Mouse (Mus musculus): Measurements from ENCODE around the gene Zmynd10. TPM values are rescaled to one million over a fixed set of nuclear protein-coding genes. Genes with fewer than 3 reads are reported as not detected.
"Not testable (repeated sequence)": the region's sequence is repeated elsewhere in the genome, so short reads cannot be mapped to it uniquely, and the experiment has no call there.

The Zmynd10 gene
- polyA plus RNA-seq, 1 experiment, result 0.43 TPM

GRCm38 (mm10) chr9:107570016-107570415 is 22.9 kb downstream of the Zmynd10 start:
- peak overlapping the region; percentile 51 for H3ac ChIP-seq (ENCODE audit: control insufficient read depth, insufficient read length, low read depth)
- H3K79me2 ChIP-seq (ENCODE audit: control insufficient read depth, insufficient read depth), result peaks cover 26% of the 10 kb centered on the region
- no peak for TF ChIP-seq MYOD1 (IDR thresholded peaks at IDR 0.05; ENCODE audit: control insufficient read depth, insufficient read length, low read depth)
- TF ChIP-seq MYOG (IDR thresholded peaks at IDR 0.05; ENCODE audit: control insufficient read depth, extremely low read depth, insufficient read length), result no peak
- no peak for TF ChIP-seq USF1 (IDR thresholded peaks at IDR 0.05; ENCODE audit: low read depth)
- no peak for TF ChIP-seq MAX (IDR thresholded peaks at IDR 0.05)
- no peak for TF ChIP-seq FOSL1 (IDR thresholded peaks at IDR 0.05; ENCODE audit: insufficient read depth, low read length, poor library complexity, severe bottlenecking)
- no peak for TF ChIP-seq CEBPB (IDR thresholded peaks at IDR 0.05; ENCODE audit: low read depth)
- no peak for TF ChIP-seq CTCF (IDR thresholded peaks at IDR 0.05; ENCODE audit: control insufficient read depth, insufficient read depth, insufficient read length)
- no peaks in the 10 kb centered on the region for H3K27me3 ChIP-seq (ENCODE audit: control insufficient read depth, insufficient read depth, insufficient read length)
- peaks cover 12% of the 10 kb centered on the region for H3K79me3 ChIP-seq (ENCODE audit: low read depth)
- H3K4me3 ChIP-seq (ENCODE audit: insufficient read depth, poor library complexity, severe bottlenecking), result peak overlapping the region; percentile 66
- H3K36me3 ChIP-seq (ENCODE audit: control insufficient read depth, insufficient read depth), result peaks cover 10% of the 10 kb centered on the region

GRCm38 (mm10) chr9:107570845-107571244 is 23.7 kb downstream of the Zmynd10 start:
- H3K36me3 ChIP-seq (ENCODE audit: control insufficient read depth, insufficient read depth), result peaks cover 10% of the 10 kb centered on the region

DNA sequence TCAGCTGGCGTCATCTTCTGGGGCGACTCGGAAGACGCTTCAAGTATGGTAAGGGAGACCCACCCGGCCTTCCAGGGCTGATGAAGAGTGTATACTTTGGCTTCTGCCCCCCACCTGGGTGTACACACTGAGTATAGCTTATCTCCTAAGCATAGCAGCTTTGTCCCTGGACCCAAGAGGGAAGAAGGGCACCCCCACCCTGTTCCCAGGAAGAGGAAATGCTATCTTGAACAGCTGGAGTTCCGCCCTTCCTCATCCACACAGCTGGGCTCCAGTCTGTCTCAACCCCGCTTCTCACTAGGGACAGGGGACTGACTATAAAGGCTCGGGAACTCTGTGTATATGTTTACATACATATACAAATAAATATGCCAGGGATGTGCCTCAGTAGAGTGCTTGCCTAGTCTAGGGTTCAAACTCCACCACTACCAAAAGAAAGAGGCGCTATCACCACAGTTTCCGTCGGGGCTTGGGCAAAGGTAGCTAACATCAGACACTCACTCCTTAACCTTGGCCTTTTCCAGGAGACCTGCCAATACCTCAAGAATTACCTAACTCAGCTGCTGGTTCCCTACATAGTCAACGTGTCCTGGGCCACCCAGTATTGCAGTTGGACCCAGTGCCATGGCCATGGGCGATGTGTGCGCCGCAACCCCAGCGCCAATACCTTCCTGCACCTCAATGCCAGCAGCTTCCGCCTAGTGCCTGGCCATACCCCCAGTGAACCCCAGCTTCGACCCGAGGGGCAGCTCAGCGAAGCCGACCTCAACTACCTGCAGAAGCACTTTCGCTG is 24.6 kb downstream of the Zmynd10 start:
- Histone ChIP-seq H3ac (ENCODE audit: control insufficient read depth, insufficient read length, low read depth) (no peak overlapping the region), H3K4me3 (ENCODE audit: insufficient read depth, poor library complexity, severe bottlenecking) (no peak overlapping the region), H3K79me3 (ENCODE audit: low read depth) (peaks cover 12% of the 10 kb centered on the region), H3K36me3 (ENCODE audit: control insufficient read depth, insufficient read depth) (peaks cover 10% of the 10 kb centered on the region), H3K27me3 (ENCODE audit: control insufficient read depth, insufficient read depth, insufficient read length) (no peaks in the 10 kb centered on the region), H3K79me2 (ENCODE audit: control insufficient read depth, insufficient read depth) (peaks cover 26% of the 10 kb centered on the region)
- TF ChIP-seq CEBPB (IDR thresholded peaks at IDR 0.05; ENCODE audit: low read depth) (no peak), USF1 (IDR thresholded peaks at IDR 0.05; ENCODE audit: low read depth) (no peak), MYOG (IDR thresholded peaks at IDR 0.05; ENCODE audit: control insufficient read depth, extremely low read depth, insufficient read length) (no peak)

More at GRCm38 (mm10) chr9:107570845-107571244, 23.7 kb downstream of the Zmynd10 start:
- Histone ChIP-seq H3ac (ENCODE audit: control insufficient read depth, insufficient read length, low read depth) (no peak overlapping the region), H3K27me3 (ENCODE audit: control insufficient read depth, insufficient read depth, insufficient read length) (no peaks in the 10 kb centered on the region), H3K4me3 (ENCODE audit: insufficient read depth, poor library complexity, severe bottlenecking) (no peak overlapping the region), H3K79me2 (ENCODE audit: control insufficient read depth, insufficient read depth) (peaks cover 26% of the 10 kb centered on the region), H3K79me3 (ENCODE audit: low read depth) (peaks cover 12% of the 10 kb centered on the region)
- no peak for TF ChIP-seq MAX (IDR thresholded peaks at IDR 0.05)
- TF ChIP-seq CEBPB (IDR thresholded peaks at IDR 0.05; ENCODE audit: low read depth), result no peak
- no peak for TF ChIP-seq MYOG (IDR thresholded peaks at IDR 0.05; ENCODE audit: control insufficient read depth, extremely low read depth, insufficient read length)
- TF ChIP-seq FOSL1 (IDR thresholded peaks at IDR 0.05; ENCODE audit: insufficient read depth, low read length, poor library complexity, severe bottlenecking), result no peak
- TF ChIP-seq MYOD1 (IDR thresholded peaks at IDR 0.05; ENCODE audit: control insufficient read depth, insufficient read length, low read depth), result no peak
- TF ChIP-seq USF1 (IDR thresholded peaks at IDR 0.05; ENCODE audit: low read depth), result no peak
- no peak for TF ChIP-seq CTCF (IDR thresholded peaks at IDR 0.05; ENCODE audit: control insufficient read depth, insufficient read depth, insufficient read length)

DNA sequence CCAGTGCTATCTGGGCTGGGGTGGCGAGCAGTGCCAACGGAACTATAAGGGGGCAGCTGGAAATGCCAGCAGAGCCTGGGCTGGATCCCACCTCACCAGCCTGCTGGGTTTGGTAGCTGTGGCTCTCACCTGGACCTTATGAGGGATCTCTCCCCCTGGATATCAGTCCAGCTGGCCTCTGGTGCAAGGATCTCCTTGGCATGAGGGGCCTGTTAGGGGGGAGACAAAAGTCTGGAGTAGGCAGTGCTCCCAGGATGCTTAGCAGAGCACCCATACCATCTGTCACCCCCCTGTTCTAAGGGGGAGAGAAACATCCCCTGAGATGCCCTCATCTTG is 25.2 kb downstream of the Zmynd10 start:
- no peak overlapping the region for H3K4me3 ChIP-seq (ENCODE audit: insufficient read depth, poor library complexity, severe bottlenecking)
- peaks cover 26% of the 10 kb centered on the region for H3K79me2 ChIP-seq (ENCODE audit: control insufficient read depth, insufficient read depth)
- peaks cover 12% of the 10 kb centered on the region for H3K79me3 ChIP-seq (ENCODE audit: low read depth)
- H3ac ChIP-seq (ENCODE audit: control insufficient read depth, insufficient read length, low read depth), result no peak overlapping the region
- peaks cover 10% of the 10 kb centered on the region for H3K36me3 ChIP-seq (ENCODE audit: control insufficient read depth, insufficient read depth)
- no peaks in the 10 kb centered on the region for H3K27me3 ChIP-seq (ENCODE audit: control insufficient read depth, insufficient read depth, insufficient read length)
- TF ChIP-seq MAX (IDR thresholded peaks at IDR 0.05) (no peak), CTCF (IDR thresholded peaks at IDR 0.05; ENCODE audit: control insufficient read depth, insufficient read depth, insufficient read length) (no peak), MYOG (IDR thresholded peaks at IDR 0.05; ENCODE audit: control insufficient read depth, extremely low read depth, insufficient read length) (no peak), CEBPB (IDR thresholded peaks at IDR 0.05; ENCODE audit: low read depth) (no peak), USF1 (IDR thresholded peaks at IDR 0.05; ENCODE audit: low read depth) (no peak), FOSL1 (IDR thresholded peaks at IDR 0.05; ENCODE audit: insufficient read depth, low read length, poor library complexity, severe bottlenecking) (no peak), MYOD1 (IDR thresholded peaks at IDR 0.05; ENCODE audit: control insufficient read depth, insufficient read length, low read depth) (no peak)

DNA sequence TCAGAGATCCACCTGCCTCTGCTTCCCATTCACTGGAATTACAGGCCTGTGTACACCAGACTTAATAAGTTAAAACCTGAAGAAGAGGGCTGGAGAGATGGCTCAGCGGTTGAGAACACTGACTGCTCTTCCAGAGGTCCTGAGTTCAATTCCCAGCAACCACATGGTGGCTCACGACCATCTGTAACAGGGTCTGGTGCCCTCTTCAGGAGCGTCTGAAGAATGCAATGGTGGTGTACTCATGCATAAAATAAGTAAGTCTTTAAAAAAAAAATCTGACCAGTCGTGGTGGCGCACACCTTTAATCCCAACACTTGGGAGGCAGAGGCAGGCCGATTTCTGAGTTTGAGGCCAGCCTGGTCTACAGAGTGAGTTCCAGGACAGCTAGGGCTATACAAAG is 26.7 kb downstream of the Zmynd10 start:
- Histone ChIP-seq H3K79me3 (ENCODE audit: low read depth) (peaks cover 12% of the 10 kb centered on the region), H3K79me2 (ENCODE audit: control insufficient read depth, insufficient read depth) (peaks cover 26% of the 10 kb centered on the region)
- H3K27me3 ChIP-seq (ENCODE audit: control insufficient read depth, insufficient read depth, insufficient read length); H3ac ChIP-seq (ENCODE audit: control insufficient read depth, insufficient read length, low read depth); H3K36me3 ChIP-seq (ENCODE audit: control insufficient read depth, insufficient read depth); H3K4me3 ChIP-seq (ENCODE audit: insufficient read depth, poor library complexity, severe bottlenecking): not testable (repeated sequence)

- TF ChIP-seq CTCF (IDR thresholded peaks at IDR 0.05; ENCODE audit: control insufficient read depth, insufficient read depth, insufficient read length) (no peak), MYOD1 (IDR thresholded peaks at IDR 0.05; ENCODE audit: control insufficient read depth, insufficient read length, low read depth) (no peak)
- Histone ChIP-seq H3K79me3 (ENCODE audit: low read depth) (peaks cover 2% of the 10 kb centered on the region), H3K27me3 (ENCODE audit: control insufficient read depth, insufficient read depth, insufficient read length) (no peaks in the 10 kb centered on the region), H3K36me3 (ENCODE audit: control insufficient read depth, insufficient read depth) (peaks cover 10% of the 10 kb centered on the region), H3K79me2 (ENCODE audit: control insufficient read depth, insufficient read depth) (peaks cover 10% of the 10 kb centered on the region), H3K4me3 (ENCODE audit: insufficient read depth, poor library complexity, severe bottlenecking) (no peak overlapping the region), H3ac (ENCODE audit: control insufficient read depth, insufficient read length, low read depth) (no peak overlapping the region)
These were observed 28.7 kb downstream of the Zmynd10 start for GRCm38 (mm10) chr9:107575579-107576356.

All from C2C12 (cell line).